Mouse (Mus musculus): ENCODE measurements around the gene Ttll5. TPM values are rescaled to one million over a fixed set of nuclear protein-coding genes. Genes with fewer than 3 reads are reported as not detected.

Ttll5 gene
- polyA plus RNA-seq, 1 experiment from 2014 or later: 13.6 TPM

GRCm38 (mm10) chr12:85968409-85968808 lies 143.9 kb downstream of the Ttll5 start:
- Histone ChIP-seq H3K9ac (no peak overlapping the region), H3K27me3 (replicated peaks) (no peaks in the 10 kb centered on the region), H3K9me3 (replicated peaks) (no peaks in the 10 kb centered on the region), H3K36me3 (no peaks in the 10 kb centered on the region), H3K4me3 (no peak overlapping the region), H3K4me2 (no peak overlapping the region), H3K27ac (ENCODE audit: poor library complexity, severe bottlenecking) (no peak overlapping the region), H3K4me1 (replicated peaks) (peaks cover 20% of the 10 kb centered on the region)
- WGBS: 67% methylated on average over 4 of the region's 4 CpGs
- no peak for ATAC-seq (ENCODE audit: insufficient number of reproducible peaks, low FRiP score)

- Histone ChIP-seq H3K9me3 (replicated peaks) (no peaks in the 10 kb centered on the region), H3K36me3 (no peaks in the 10 kb centered on the region), H3K4me3 (no peak overlapping the region), H3K4me2 (no peak overlapping the region), H3K4me1 (replicated peaks) (peaks cover 24% of the 10 kb centered on the region), H3K27ac (ENCODE audit: poor library complexity, severe bottlenecking) (no peak overlapping the region), H3K9ac (no peak overlapping the region), H3K27me3 (replicated peaks) (no peaks in the 10 kb centered on the region)
- WGBS: 38% methylated on average over 5 of the region's 5 CpGs
- ATAC-seq (ENCODE audit: insufficient number of reproducible peaks, low FRiP score): no peak
Observed at GRCm38 (mm10) chr12:85969571-85969970, 145.1 kb downstream of the Ttll5 start.

DNA sequence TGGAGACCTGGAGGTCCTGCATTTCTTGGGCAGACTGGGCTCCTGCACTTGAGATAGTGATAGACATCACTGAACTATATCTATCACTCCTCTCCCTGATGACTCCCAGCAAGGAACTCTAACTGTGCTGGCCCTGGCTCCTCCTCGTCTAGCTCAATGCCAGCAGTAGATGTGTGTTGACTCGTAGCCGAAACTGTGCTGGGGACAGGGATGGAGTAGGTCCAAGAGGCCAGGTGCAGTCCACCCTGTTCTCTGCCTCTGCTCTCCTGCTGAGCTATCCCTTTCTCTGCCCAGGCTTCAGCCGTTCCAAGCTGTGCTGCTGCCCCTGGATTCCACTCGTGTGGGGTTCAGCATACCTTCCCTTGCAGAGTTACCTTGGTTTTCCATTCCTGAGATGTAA lies 145.7 kb downstream of the Ttll5 start:
- 57% methylated on average over 5 of the region's 5 CpGs for WGBS
- Histone ChIP-seq H3K4me1 (replicated peaks) (peaks cover 24% of the 10 kb centered on the region), H3K9me3 (replicated peaks) (no peaks in the 10 kb centered on the region), H3K36me3 (no peaks in the 10 kb centered on the region), H3K4me3 (no peak overlapping the region), H3K27me3 (replicated peaks) (no peaks in the 10 kb centered on the region), H3K27ac (ENCODE audit: poor library complexity, severe bottlenecking) (no peak overlapping the region), H3K4me2 (no peak overlapping the region), H3K9ac (no peak overlapping the region)
- ATAC-seq (ENCODE audit: insufficient number of reproducible peaks, low FRiP score): no peak

- WGBS: 83% methylated on average over 2 of the region's 2 CpGs
- no peak for ATAC-seq (ENCODE audit: insufficient number of reproducible peaks, low FRiP score)
- Histone ChIP-seq H3K27me3 (replicated peaks) (no peaks in the 10 kb centered on the region), H3K4me1 (replicated peaks) (peaks cover 24% of the 10 kb centered on the region), H3K36me3 (no peaks in the 10 kb centered on the region), H3K4me3 (no peak overlapping the region), H3K27ac (ENCODE audit: poor library complexity, severe bottlenecking) (no peak overlapping the region), H3K9me3 (replicated peaks) (no peaks in the 10 kb centered on the region), H3K9ac (no peak overlapping the region), H3K4me2 (no peak overlapping the region)
Observed at GRCm38 (mm10) chr12:85970803-85971202, 146.3 kb downstream of the Ttll5 start.

DNA sequence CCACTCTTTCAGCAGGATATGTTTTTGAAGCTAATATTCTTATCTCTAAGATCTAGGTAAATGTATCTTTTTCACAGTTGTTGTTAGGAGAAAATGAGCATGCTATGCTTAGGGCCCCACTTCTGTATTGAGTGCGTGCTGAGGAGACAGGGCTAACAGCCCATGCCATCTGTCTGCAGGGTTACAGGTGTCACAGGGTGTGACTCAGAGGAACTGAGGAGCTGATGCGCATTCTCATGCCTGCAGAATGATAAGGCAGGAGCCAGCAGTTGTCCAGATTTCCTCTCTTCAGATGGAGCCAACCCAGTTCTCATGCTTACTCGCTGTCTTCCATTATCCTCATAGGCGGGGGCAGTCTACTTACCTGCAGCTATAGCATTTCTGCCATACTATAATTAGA lies 147.2 kb downstream of the Ttll5 start:
- Histone ChIP-seq H3K27ac (ENCODE audit: poor library complexity, severe bottlenecking) (no peak overlapping the region), H3K27me3 (replicated peaks) (no peaks in the 10 kb centered on the region), H3K4me2 (no peak overlapping the region), H3K4me1 (replicated peaks) (peaks cover 24% of the 10 kb centered on the region), H3K36me3 (no peaks in the 10 kb centered on the region), H3K9me3 (replicated peaks) (no peaks in the 10 kb centered on the region), H3K4me3 (no peak overlapping the region), H3K9ac (no peak overlapping the region)
- no peak for ATAC-seq (ENCODE audit: insufficient number of reproducible peaks, low FRiP score)
- 81% methylated on average over 4 of the region's 4 CpGs for WGBS

- Histone ChIP-seq H3K27ac (ENCODE audit: poor library complexity, severe bottlenecking) (no peak overlapping the region), H3K4me2 (no peak overlapping the region), H3K4me1 (replicated peaks) (peaks cover 24% of the 10 kb centered on the region), H3K9me3 (replicated peaks) (no peaks in the 10 kb centered on the region), H3K4me3 (no peak overlapping the region), H3K9ac (no peak overlapping the region), H3K27me3 (replicated peaks) (no peaks in the 10 kb centered on the region), H3K36me3 (no peaks in the 10 kb centered on the region)
- WGBS: 60% methylated on average over 4 of the region's 4 CpGs
- ATAC-seq (ENCODE audit: insufficient number of reproducible peaks, low FRiP score): peak; percentile 25; the same call in 1 of the 2 replicates
Observed at GRCm38 (mm10) chr12:85973526-85973925, 149.1 kb downstream of the Ttll5 start.

- H3K4me2 ChIP-seq: no peak overlapping the region
- H3K27me3 ChIP-seq (replicated peaks): no peaks in the 10 kb centered on the region
- H3K4me3 ChIP-seq: no peak overlapping the region
- no peaks in the 10 kb centered on the region for H3K36me3 ChIP-seq
- H3K27ac ChIP-seq (ENCODE audit: poor library complexity, severe bottlenecking): 0 out of 2 replicates have a peak overlapping the region, but pooled peaks have one; percentile 20
- WGBS: 59% methylated on average over 4 of the region's 4 CpGs
- H3K9ac ChIP-seq: no peak overlapping the region
- ATAC-seq (ENCODE audit: insufficient number of reproducible peaks, low FRiP score): no peak
- peaks cover 24% of the 10 kb centered on the region for H3K4me1 ChIP-seq (replicated peaks)
- H3K9me3 ChIP-seq (replicated peaks): no peaks in the 10 kb centered on the region
Observed at GRCm38 (mm10) chr12:85974030-85974429, 149.6 kb downstream of the Ttll5 start.

GRCm38 (mm10) chr12:85979996-85980395 lies 155.5 kb downstream of the Ttll5 start:
- 0 out of 2 replicates have a peak, but pooled peaks cover 2% of the 10 kb centered on the region for H3K4me1 ChIP-seq (replicated peaks)
- H3K27me3 ChIP-seq (replicated peaks): no peaks in the 10 kb centered on the region
- no peak overlapping the region for H3K9ac ChIP-seq
- 85% methylated on average over 5 of the region's 5 CpGs for WGBS
- H3K27ac ChIP-seq (ENCODE audit: poor library complexity, severe bottlenecking): no peak overlapping the region
- H3K4me3 ChIP-seq: no peak overlapping the region
- no peaks in the 10 kb centered on the region for H3K36me3 ChIP-seq
- H3K4me2 ChIP-seq: no peak overlapping the region
- ATAC-seq (ENCODE audit: insufficient number of reproducible peaks, low FRiP score): no peak
- no peaks in the 10 kb centered on the region for H3K9me3 ChIP-seq (replicated peaks)

- Histone ChIP-seq H3K9me3 (replicated peaks) (no peaks in the 10 kb centered on the region), H3K4me1 (replicated peaks) (peaks cover 26% of the 10 kb centered on the region), H3K9ac (no peak overlapping the region), H3K27ac (ENCODE audit: poor library complexity, severe bottlenecking) (peak overlapping the region; percentile 19; the same call in 1 of the 2 replicates), H3K36me3 (no peaks in the 10 kb centered on the region), H3K27me3 (replicated peaks) (no peaks in the 10 kb centered on the region), H3K4me3 (no peak overlapping the region), H3K4me2 (no peak overlapping the region)
- WGBS: 58% methylated on average over 4 of the region's 4 CpGs
- no peak for ATAC-seq (ENCODE audit: insufficient number of reproducible peaks, low FRiP score)
Observed at GRCm38 (mm10) chr12:85985524-85985923, 161.1 kb downstream of the Ttll5 start.

- no peak overlapping the region for H3K4me3 ChIP-seq
- H3K27ac ChIP-seq (ENCODE audit: poor library complexity, severe bottlenecking): 0 out of 2 replicates have a peak overlapping the region, but pooled peaks have one; percentile 37
- ATAC-seq (ENCODE audit: insufficient number of reproducible peaks, low FRiP score): no peak
- H3K4me2 ChIP-seq: no peak overlapping the region
- peaks cover 26% of the 10 kb centered on the region for H3K4me1 ChIP-seq (replicated peaks)
- no peaks in the 10 kb centered on the region for H3K9me3 ChIP-seq (replicated peaks)
- no peak overlapping the region for H3K9ac ChIP-seq
- no peaks in the 10 kb centered on the region for H3K27me3 ChIP-seq (replicated peaks)
- H3K36me3 ChIP-seq: no peaks in the 10 kb centered on the region
- WGBS: 27% methylated on average over 7 of the region's 7 CpGs
Observed at GRCm38 (mm10) chr12:85986024-85986423, 161.6 kb downstream of the Ttll5 start.

GRCm38 (mm10) chr12:85986540-85987443 lies 162.3 kb downstream of the Ttll5 start:
- Histone ChIP-seq H3K27me3 (replicated peaks) (no peaks in the 10 kb centered on the region), H3K4me2 (no peak overlapping the region; the same call in 1 of the 2 replicates), H3K9ac (no peak overlapping the region), H3K36me3 (no peaks in the 10 kb centered on the region), H3K27ac (ENCODE audit: poor library complexity, severe bottlenecking) (peak overlapping the region; percentile 37; the same call in 1 of the 2 replicates), H3K4me3 (no peak overlapping the region), H3K4me1 (replicated peaks) (peaks cover 26% of the 10 kb centered on the region), H3K9me3 (replicated peaks) (no peaks in the 10 kb centered on the region)
- ATAC-seq (ENCODE audit: insufficient number of reproducible peaks, low FRiP score): no peak
- 55% methylated on average over 13 of the region's 13 CpGs for WGBS
